Mouse (Mus musculus): ENCODE results near the gene Cnksr3.

The Cnksr3 gene

DNA sequence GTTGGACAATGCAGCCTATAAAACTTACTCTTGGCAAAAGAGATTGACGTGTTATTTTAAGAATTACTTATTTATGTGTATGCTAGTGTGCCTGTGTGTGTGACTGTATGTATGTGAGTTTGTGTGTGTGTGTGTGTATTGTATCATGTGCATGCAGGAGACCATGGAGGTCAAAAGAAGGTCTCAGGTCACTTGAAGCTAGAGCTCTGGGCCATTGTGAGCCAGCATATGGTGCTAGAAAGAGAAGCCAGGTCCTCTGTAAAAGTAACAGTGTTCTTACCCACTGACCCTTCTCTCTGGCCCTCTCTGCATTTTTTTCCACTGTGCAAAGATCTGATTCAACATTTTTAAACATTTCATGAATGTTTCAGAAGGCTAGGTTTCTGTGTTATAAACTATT lies 134.1 kb downstream of the Cnksr3 start:
- DNase-seq (ENCODE audit: low spot score), result no peak

DNA sequence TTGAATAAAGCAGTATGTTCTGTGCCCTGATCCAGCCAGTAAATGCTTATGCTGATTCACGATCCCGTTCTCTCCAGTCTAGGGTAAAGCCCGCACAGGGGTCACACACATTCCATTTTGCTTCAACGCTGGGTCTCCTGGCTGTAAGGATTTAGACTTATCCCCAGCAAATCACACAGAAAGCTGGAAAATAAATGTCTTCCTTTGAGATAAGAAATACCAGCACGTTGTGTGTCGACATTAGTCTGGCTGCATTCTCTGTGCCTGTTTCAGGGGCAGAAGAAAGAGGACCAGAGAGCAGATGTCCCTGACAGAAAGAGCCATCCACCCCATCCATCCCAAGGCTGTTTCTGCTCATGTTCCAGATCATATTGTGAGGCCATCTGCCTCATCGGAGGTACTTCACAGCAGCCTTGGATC lies 134.6 kb downstream of the Cnksr3 start:
- DNase-seq (ENCODE audit: low spot score), result no peak

DNA sequence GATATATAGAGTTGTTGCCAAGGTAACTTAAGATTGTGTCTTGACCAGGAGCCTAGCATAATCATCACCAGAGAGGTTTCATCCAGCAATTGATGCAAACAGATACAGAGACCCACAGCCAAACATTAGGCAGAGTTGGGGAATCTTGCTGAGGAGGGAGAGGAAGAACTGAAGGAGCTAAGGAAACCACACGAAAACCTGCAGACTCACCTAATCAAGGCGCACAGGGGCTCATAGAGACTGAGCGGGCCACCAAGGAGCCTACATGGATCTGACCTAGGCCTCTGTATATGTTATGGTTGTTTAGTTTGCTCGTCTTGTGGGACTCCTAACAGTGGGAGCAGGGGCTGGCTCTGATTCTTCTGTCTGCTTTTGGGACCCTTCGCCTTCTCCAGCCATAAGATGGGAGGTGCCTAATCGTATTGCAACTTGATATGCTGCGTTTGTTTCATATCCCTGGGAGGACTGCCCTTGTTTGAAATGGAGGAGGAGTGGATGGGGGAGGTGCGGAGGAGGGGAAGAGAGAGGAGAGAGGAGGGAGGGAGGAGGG lies 135.3 kb downstream of the Cnksr3 start:
- no peak for DNase-seq (ENCODE audit: low spot score)

DNA sequence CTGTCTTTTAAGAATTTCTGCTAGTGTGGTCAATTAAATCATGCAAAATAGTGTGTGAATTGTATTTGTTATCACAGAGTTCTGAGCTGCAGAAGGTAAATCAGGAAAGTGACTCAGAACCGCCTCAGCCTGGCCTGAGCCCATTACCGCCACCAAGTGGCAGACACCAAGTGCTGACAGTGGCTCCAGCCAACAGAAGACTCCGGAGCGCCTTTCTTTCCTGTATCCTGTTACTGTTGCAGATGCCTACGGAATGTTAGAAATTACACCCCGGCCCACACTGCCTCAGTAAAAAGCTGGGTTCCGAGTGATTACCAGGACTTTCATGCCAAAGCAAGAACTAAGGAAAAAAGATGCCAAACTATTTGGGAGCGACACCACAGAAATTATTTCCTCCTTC lies 135.8 kb downstream of the Cnksr3 start:
- DNase-seq (ENCODE audit: low spot score), result peak; percentile 75

DNA sequence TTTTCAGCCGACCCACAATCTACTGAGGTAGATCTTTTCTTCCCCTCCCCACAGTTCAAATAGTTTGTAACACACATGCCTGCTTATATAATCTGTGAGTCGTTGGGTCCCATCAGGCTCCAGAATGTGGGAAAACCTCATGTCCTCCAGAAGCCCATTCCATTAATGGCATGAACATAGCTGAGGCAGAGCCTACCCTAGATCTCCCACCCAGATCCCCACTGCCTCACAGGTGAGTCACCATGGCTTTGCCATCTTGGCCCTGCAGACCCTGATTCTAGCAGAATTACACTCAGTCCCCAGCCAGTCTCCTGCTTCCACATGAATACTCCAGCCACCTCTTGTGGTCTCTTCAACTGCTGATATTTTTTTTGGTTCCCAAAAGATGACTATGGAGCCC lies 136.4 kb downstream of the Cnksr3 start:
- no peak for DNase-seq (ENCODE audit: low spot score)

DNA sequence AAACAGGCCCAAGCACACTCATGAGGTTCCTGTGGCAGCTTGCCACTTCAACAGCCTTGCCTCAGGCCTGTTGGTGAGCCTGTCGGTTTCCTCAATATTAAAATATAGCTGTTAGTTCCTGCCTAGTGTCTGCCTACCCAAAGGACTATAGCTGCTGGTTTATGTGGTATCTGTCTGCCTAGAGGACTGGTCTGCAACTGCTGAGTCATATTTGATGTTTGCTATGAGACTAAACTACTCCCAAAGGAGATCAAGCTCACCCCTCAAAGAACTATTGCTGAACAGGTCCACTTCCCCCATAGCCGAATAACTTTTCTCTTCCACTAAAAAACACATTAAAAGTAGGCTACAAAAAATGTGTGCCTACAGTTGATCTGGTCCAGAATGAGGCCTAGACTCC lies 137.8 kb downstream of the Cnksr3 start:
- no peak for DNase-seq (ENCODE audit: low spot score)

DNA sequence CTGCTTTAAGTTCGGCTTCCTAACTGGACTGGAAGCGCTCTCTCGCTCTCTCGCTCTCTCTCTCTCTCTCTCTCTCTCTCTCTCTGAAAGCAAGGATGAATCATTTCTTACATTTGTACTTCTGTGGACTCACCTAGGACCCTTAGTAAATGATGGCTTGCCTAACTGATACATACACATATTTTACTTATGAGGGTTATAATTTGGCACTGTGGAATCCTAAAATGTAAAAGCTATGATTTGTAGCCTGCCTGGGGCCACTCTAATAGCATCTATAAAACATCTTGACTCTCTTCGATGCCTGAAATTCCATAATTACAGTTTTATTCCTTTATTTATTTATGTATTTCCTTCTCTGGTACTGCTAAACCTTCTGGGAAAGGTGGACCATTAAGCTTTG lies 141.1 kb downstream of the Cnksr3 start:
- DNase-seq (ENCODE audit: low spot score), result no peak

DNA sequence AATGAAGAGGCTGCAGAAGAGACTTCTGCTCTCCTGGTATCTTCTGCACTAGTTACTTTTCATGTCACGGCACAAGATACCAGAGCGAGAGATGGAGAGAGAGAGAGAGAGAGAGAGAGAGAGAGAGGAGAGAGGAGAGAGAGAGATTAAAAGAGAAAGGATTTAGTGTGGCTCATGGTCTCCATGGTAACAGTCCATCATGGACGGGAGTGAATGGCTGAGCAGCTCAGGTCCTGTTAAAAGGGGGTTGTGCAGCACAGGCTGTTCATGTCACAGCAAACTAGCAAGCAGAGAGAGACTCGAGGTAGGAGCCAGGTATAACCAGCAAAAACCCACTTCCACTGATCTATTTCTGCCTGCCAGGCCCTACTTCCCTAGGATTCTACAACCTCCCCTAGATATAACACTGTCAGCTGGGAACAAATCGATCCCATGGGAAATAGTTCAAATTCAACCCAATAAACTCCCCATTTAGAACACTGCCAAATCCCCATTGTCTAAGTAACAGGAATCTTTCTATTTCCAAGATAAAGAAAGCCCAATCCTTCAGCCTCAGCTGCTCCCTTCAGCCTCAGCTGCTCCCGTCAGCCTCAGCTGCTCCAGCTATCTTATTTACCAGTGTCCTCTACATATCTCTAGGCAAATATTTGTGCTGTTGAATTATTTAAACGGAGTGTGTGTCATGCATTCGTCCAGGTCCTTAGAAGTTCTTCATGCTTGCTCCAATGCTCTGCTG lies 141.8 kb downstream of the Cnksr3 start:
- no peak for DNase-seq (ENCODE audit: low spot score)

DNA sequence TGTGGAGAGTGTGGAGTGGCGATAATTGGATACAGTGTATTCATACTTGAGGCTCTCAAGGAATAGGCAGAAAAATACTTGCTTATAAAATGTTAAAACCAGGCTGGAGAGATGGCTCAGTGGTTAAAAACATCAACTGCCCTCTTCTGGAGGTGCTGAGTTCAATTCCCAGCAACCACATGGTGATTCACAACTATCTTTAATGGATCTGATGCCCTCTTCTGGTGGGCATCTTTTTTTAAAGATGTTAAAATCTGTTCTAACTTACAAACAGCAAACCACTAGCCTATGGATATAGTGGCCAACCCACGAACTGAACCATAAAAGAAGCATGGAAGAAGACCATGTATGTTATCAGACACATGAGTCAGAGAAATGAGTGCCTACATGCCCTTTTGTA lies 142.9 kb downstream of the Cnksr3 start:
- DNase-seq (ENCODE audit: low spot score), result no peak
